Mouse (Mus musculus) lung, adult 2 months (tissue): ENCODE data around the gene Rbms3. TPM values are rescaled to one million over a fixed set of nuclear protein-coding genes. Genes with fewer than 3 reads are reported as not detected.

Experiments used
- DNase-seq: peaks from one replicate; pipeline ENCODE4 v3.0.0; 2022
- H3K4me1 ChIP-seq: fragments of 200-500 bp; 2 replicates; pipeline ENCODE4 v1.6.1; 2011; ENCODE audit warnings: low read length; ENCODE audit not compliant: control insufficient read depth, insufficient read depth
- H3K4me3 ChIP-seq: fragments of 200-500 bp; replicated peaks from 2 replicates; pipeline ENCODE3; 2011; ENCODE audit warnings: low read depth, mild to moderate bottlenecking, control low read depth, low read length; ENCODE audit errors: extremely low read depth
- CTCF ChIP-seq: fragments of 200-500 bp; IDR thresholded peaks from 2 replicates; pipeline ENCODE4 v1.5.1; 2011; ENCODE audit warnings: mild to moderate bottlenecking, low read length, control low read depth; ENCODE audit not compliant: insufficient read depth
- POLR2A ChIP-seq: fragments of 200-500 bp; IDR thresholded peaks from 2 replicates; pipeline ENCODE4 v1.6.1; 2011; ENCODE audit warnings: low read depth, mild to moderate bottlenecking, control low read depth, low read length, borderline replicate concordance; ENCODE audit errors: extremely low read depth
- WGBS: fragments of 180-500 bp; shearing (Covaris S2); methylation state at CpG from one replicate; pipeline ENCODE4 v1.1.7; 2018; 5-methylcytosine and 5-hydroxymethylcytosine counted together
- polyA plus RNA-seq: library from polyadenylated mRNA; depleted of rRNA; stranded (reverse); fragments of >200 nt; gene quantifications from 2 replicates; pipeline ENCODE4 v1.2.3, GENCODE M21; 2012

The Rbms3 gene
- polyA plus RNA-seq, 1 experiment: 35.8 TPM

DNA sequence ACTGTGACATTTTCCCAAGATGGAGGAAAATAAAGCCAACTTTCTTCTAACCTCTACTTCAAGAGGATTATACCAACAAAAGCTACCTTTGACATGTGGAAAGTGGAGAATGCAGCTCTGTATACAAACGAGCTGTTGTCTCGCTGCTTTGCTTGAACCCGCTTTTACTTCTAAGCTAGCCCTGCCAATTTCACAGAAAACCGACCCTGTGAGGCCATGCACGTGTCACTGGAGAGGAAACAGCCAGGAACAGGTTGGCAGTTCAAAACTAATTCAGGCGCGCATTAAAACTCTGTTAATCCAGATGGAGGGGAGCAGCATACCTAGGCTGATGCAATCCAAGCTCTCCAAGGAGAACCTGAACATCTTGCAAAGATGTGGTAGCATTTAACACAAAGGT, 796.0 kb downstream of the Rbms3 start:
- TF ChIP-seq CTCF (no peak), POLR2A (no peak)
- DNase-seq: no peak
- Histone ChIP-seq H3K4me1 (no peaks in the 10 kb centered on the region; the same call in none of the 2 replicates), H3K4me3 (no peak overlapping the region)
- WGBS: 77% methylated on average over 7 of the region's 7 CpGs

GRCm38 (mm10) chr9:116832822-116833221, 796.9 kb downstream of the Rbms3 start:
- Histone ChIP-seq H3K4me3 (no peak overlapping the region), H3K4me1 (no peaks in the 10 kb centered on the region; the same call in none of the 2 replicates)
- 82% methylated on average over 1 of the region's 1 CpGs for WGBS
- TF ChIP-seq POLR2A (no peak), CTCF (no peak)
- no peak for DNase-seq

DNA sequence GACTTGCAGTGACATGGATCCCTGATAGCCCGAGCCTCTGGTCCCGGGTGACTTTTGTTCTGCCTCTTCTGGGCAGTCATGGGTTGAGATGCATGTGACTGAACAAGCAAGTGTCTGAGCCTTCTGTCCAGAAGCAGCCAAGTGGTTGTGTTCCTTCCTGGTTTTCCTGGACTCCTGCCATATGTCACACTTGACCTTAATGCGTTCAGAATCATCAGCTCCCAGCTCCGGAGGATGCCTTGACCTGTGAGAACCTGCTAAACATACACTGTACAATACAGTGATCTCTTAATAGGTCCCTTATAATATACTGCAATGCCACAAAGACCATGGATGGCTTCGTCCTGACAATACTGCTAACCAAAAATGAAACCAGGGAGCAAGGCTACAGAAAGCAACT, 798.3 kb downstream of the Rbms3 start:
- no peak for TF ChIP-seq CTCF
- no peak overlapping the region for H3K4me3 ChIP-seq
- WGBS: 41% methylated on average over 5 of the region's 5 CpGs
- no peaks in the 10 kb centered on the region; the same call in none of the 2 replicates for H3K4me1 ChIP-seq
- DNase-seq: no peak

DNA sequence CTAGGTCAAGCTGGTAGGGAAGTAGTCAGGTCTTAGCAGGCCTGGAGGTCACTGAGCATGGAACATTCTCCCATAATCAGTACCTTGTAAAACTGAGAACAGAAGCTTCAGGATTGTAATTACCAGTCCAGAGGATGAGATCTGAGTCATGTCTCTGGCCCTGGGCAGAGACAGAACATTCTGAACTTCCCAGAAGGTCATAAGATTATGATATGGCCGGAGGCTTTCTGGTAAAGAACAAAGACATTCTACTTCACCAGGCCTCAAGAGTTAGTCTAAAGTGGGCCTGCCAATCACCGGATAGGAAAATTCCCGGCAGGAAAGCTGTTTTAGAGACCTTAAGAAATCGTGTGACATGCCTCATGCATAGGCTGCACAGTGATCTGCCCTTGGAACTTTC, 799.8 kb downstream of the Rbms3 start:
- TF ChIP-seq POLR2A: no peak
- no peak for TF ChIP-seq CTCF
- H3K4me1 ChIP-seq: no peaks in the 10 kb centered on the region; the same call in none of the 2 replicates
- no peak for DNase-seq
- whole genome bisulfite sequencing: 74% methylated on average over 4 of the region's 4 CpGs
- no peak overlapping the region for H3K4me3 ChIP-seq

DNA sequence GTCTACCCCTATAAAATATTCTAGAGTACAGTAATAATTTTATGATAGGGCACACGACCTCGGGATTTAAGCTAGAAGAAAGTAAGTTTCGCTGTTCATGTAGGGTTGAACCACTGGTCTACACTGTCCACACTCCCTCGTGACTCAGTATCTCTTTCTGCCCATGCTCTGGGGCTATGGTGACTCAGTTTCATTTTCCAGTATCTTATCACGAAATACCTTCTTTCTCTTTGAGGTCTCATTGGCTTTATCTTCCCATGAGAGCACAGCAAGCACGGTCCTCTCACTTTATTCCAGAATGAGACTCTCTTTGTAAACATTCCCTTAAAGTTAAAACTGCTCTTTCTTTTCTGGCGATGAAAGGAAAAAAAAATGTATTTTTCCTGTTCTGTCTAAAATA, 808.1 kb downstream of the Rbms3 start:
- TF ChIP-seq POLR2A: no peak
- no peak for TF ChIP-seq CTCF
- Histone ChIP-seq H3K4me3 (no peak overlapping the region), H3K4me1 (no peaks in the 10 kb centered on the region)
- 84% methylated on average over 7 of the region's 7 CpGs for WGBS
- DNase-seq: no peak

GRCm38 (mm10) chr9:116817196-116817595, 812.5 kb downstream of the Rbms3 start:
- DNase-seq: no peak
- no peak for TF ChIP-seq POLR2A
- TF ChIP-seq CTCF: no peak
- Histone ChIP-seq H3K4me3 (no peak overlapping the region), H3K4me1 (no peaks in the 10 kb centered on the region)
- 91% methylated on average over 1 of the region's 1 CpGs for WGBS

GRCm38 (mm10) chr9:116814495-116815094, 815.1 kb downstream of the Rbms3 start:
- Histone ChIP-seq H3K4me1 (no peaks in the 10 kb centered on the region), H3K4me3 (no peak overlapping the region)
- 73% methylated on average over 10 of the region's 10 CpGs for WGBS
- DNase-seq: no peak
- no peak for TF ChIP-seq CTCF
- TF ChIP-seq POLR2A: no peak

DNA sequence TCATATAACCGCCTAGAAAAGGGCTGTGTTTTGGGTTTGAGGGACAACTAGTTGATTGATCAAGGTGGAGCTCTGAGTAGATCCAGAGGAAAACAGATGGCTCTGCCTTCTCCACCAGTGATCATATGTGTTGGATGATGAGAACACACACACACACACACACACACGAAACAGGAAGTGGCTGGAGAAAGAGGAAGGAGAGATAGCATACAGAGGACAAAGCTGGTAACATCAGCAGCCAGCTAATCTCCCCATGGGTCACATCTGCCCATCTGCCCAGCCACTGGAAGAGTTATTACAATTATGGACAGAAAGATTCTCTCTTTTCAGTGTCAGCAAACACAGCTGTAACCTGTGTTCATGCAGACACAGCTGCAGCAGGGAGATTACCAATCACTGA, 816.3 kb downstream of the Rbms3 start:
- no peak overlapping the region for H3K4me3 ChIP-seq
- WGBS: 34% methylated on average over 2 of the region's 2 CpGs
- TF ChIP-seq POLR2A: no peak
- no peak for TF ChIP-seq CTCF
- no peaks in the 10 kb centered on the region for H3K4me1 ChIP-seq
- no peak for DNase-seq

DNA sequence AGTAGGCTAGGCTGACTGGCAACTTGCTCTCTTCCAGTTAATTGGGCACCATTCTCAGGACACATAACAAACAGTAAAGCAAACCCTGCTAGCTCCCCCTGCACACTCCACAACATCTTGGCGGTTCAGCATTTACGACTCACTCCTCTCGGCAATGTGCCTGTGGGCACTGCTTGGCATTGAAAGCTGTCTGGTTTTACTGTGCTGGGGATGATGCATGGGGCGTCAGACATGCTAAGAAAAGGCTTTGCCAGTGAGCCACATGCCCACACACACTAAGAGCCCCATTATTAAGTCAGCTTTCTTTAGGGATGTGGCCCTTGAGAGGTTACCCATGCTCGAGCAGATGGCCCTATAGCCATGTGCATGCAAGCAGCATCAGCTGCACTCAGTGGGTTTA, 820.5 kb downstream of the Rbms3 start:
- no peak overlapping the region for H3K4me3 ChIP-seq
- no peak for DNase-seq
- no peak for TF ChIP-seq CTCF
- TF ChIP-seq POLR2A: no peak
- peaks cover 3% of the 10 kb centered on the region for H3K4me1 ChIP-seq
- WGBS: 87% methylated on average over 5 of the region's 5 CpGs

DNA sequence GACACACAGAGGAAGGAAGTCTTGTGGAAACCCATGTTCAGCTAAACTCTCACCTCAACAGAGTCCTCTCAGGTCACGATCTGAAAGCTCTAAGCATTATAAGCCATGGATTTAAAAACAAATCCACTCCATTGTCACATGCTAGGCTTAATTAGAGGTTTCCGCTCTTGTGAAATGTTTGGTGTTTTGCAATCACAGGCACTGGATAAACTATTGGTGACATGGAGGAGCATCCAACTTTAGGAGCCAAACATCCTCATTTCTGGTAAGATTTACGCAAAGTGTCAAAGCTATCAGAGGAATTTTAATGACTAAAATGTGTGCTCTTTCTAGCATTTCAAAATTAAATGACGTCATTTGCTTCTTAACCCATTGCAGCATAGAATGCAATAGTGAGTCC, 821.3 kb downstream of the Rbms3 start:
- Histone ChIP-seq H3K4me3 (no peak overlapping the region), H3K4me1 (peaks cover 3% of the 10 kb centered on the region)
- no peak for TF ChIP-seq CTCF
- WGBS: 51% methylated on average over 4 of the region's 4 CpGs
- DNase-seq: no peak
